Mouse (Mus musculus): ENCODE measurements around the gene Abca5.
"Not testable (repeated sequence)": the region's sequence is repeated elsewhere in the genome, so short reads cannot be mapped to it uniquely, and the experiment has no call there.

The Abca5 gene

DNA sequence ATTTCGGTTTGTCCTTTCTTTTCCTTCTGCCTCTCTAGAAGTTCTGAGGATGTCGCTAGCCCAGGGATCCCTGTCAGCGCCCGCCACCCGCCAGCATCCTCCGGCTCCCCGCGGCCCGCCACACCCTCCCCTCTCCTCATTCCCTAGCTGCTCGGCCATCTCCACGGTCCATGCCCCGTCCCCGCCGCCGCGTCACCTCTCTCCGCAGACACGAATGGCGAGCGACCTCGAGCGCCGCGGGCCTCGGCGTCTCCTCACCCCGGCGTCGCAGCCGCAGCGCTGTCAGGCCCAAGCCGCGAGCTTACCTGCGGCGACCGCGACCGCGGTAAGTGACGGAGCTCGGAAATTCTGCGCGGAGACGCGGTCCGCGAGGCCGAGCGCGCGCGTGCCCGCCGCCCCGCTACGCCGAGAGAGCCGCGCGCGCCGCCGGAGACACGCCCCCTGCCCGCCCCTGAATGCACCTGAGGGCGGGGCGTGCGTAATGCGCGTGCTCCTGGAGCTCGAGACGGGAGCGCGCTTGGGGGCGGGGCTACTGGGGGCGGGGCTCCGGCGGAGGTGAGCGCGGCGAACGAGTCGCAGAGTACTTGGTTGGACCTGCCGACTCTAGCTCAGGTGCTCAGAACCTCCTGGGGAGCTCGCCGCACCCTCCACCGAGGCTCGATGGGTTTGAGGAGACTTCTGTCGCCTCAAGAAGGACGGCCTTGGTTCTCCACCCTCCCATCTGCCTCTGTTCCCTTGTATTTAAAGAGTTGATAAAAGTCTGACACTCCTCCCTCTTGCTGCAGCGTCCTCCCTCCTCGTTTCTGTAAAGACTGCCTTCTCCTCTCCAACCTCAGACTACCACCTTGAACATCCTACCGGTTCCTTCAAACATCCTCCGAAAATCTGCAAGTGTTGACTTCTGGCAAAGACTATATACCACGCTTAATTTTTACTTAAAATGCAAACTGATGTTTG lies at the start of gene Abca5:
Abca5 (minus strand) TSS at position 428 of the 957 bp plus-strand sequence.
- peak; percentile 92 for DNase-seq (ENCODE audit: low spot score)

DNA sequence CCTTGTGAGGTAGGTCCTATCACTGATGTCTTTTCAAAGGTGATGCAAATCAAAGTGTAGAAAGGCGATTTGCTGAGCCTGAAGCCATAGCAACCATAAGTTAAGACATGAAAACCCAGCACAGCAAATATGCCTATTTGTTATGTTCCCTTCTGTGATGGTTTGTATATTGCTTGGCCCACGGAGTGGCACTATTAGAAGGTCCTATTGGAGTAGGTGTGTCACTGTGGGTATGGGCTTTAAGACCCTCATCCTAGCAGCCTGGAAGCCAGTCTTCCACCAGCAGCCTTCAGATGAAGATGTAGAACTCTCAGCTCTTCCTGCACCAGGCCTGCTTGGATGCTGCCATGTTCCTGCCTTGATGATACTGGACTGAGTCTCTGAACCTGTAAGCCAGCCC lies 48.0 kb upstream of the Abca5 start:
- no peak for DNase-seq (ENCODE audit: low spot score)

DNA sequence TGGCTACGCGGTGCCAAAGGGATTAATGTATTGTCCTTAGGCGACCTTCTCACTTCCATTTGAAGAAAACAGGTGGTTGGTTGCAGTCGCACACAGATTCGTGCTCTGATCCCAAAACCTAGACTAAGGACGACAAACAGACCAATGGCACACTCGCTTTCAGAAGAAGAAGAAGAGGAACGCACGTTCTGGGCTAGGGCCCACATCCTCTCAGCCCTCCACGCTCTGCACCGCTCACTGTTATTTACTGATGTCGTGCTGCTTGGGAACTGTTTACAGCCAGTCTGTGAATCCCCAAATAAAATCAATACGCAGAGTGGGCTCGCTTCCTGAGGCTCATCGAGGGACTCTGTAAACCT lies 42.8 kb upstream of the Abca5 start:
- DNase-seq (ENCODE audit: low spot score), result no peak

DNA sequence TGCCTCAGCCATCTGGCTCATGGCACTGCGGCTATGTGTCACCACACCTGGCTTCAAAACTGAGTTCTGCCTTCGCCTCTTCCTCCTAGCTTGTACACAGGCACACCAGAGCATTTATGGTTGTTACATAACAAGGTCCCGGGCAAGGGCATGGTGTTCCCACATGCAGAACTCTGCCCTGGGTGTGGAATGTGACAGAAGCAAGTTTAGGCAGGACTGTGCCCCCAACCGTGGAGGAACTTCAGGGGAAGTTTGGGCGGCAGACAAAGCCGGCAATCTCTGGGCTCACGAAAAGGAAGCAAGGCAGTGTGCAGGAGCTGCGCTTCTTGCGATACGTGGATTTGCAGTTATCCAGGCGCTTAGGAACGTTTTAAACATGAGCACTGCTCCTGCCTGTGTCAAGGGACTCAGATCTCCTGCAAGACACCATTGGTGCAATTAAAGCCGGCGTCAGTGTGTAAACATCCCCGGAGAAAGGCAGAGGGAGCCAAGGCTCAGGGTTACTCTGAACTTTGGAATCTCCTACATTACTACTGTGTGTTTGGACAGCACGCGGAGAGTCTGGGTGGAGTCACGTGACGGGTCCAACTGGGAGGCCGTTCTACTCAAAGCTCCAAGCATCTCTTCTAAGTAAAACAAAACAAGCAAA lies 42.3 kb upstream of the Abca5 start:
- DNase-seq (ENCODE audit: low spot score), result peak; percentile 76

DNA sequence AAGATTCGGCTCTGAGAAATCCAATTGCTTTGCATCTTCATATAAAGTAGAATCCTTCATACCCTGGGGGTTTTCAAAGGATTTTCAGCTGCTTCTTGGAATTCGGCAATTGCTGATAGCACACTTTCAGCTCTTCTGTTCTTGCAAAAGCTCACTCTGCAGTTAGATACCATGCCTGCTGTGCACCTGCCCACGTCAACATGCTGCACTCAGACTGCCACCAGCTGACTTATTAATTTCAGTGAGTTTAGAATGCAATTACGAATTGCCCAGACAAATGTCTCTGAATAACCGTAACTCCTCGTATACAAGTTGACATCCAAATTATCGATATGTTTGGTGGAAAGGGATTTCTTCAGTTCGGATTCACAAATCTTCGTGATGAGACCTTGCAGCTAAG lies 36.5 kb upstream of the Abca5 start:
- DNase-seq (ENCODE audit: low spot score), result no peak

DNA sequence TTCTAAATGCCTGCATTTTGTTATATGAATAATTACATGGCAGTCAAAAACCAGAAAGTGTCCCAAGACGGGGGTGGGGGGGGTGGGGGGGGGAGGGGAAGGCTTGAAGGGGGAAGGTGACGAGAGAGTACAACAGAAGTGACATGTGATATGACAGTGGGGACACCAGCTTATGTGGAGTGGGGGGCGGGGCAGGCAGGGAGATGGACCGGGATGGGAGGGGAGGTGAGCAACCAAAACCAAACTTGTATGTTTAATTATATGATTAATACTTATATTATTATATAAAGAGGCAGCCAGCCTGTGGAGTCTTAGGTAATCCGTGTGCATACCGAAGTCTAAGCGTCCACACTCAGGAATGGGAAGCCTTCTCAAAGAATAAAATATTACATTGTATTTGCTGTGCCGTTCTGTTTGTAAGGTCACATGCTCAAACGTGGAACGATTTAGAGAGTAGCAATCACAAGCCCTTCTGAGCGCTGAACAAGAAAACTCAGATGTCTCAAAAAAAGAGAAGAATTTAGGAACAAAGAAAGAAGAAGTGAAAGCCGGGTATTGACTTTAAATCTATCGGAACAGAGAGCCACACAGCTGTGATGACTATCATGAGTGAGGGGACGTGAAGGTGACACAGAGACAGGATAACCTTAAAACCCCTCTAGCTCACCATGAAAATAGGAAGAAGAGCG lies 34.9 kb upstream of the Abca5 start:
- no peak for DNase-seq (ENCODE audit: low spot score)

DNA sequence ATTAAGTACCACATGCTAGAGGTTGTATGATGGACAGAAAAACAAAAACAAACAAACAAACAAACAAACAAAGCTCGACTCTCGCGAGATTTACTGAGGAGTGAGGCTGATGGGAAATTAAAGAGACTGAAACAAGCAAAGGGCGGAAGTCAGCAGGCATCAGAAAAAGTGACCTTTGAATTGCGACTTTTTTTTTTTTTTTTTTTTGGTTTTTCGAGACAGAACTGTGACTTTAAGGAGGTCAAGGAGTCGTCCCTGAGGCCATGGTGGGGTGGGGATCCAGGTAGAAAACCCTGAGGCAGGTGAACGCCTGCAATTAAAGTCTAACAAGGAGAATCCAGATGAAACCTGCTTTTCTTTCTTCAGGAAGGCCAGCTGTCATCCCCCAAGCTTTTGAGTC lies 34.3 kb upstream of the Abca5 start:
- no peak for DNase-seq (ENCODE audit: low spot score)

DNA sequence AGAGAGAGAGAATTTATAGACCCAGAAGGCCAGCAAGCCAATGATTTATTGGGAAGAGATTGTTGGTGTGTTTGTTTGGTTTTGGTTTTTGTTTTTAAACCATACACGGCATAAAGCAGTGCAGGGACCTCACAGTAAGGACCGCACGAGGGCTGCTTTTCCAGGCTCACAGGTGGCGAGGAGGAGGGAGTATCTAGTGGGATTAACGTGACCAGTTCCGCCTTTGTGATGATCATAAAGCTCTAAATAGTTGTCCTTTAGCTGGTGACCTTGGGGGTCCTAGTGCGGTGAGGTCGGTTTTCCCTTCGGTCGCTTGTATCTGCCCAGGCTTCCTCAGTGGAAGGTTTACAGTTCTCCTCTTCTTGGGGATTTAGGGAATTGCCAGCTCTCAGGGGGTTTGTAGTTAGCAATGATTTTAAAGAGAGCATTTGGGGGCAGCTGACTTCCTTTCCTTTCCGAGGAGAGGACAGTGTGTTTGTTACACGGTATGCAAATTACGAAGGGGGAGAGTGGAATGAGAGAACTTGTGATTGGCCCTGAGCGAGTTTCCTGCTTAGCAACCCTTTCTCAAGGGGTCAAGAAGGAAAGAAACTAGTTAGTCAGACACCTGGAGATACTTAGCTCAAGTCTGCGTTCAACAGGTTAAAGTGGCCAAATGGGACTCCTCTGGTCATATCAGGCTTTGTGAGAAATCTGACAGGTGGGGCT lies 31.9 kb upstream of the Abca5 start:
- no peak for DNase-seq (ENCODE audit: low spot score)

DNA sequence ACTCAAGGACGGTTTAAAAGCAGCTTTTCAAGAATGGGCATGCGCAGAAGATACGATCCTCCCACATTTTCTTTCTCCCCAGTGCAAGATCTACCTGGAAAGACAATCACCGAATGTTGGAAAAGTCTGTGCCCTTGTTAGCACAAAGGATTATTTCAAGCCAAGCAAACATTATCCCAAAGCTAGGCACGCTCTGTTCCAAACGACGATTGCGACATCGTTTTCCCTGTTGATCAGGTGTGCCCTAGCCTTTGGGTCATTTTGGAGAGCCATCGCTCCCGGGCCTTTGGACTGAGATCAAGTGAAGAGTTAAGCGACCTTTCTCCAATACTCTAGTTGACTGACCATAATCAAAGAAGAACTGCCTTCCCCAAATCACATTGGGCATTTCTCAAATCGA lies 30.1 kb upstream of the Abca5 start:
- no peak for DNase-seq (ENCODE audit: low spot score)

DNA sequence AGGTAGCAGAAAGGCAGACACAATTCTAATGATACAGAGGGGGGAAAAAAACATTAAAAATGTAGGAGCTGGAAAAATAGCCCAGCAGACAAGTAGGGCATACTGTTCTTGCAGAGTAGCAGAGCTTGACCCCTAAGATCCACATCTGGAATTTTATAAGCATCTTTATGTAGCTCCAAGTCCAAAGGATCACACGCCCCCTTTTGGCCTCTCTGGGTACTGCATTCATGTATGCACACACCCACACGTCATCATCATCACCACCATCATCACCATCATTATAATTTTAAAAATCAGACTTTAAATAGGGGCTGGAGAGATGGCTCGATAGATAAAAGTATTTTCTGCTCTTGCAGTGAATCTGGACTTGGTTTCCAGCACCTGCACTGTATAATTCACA lies 29.4 kb upstream of the Abca5 start:
- no peak for DNase-seq (ENCODE audit: low spot score)

DNA sequence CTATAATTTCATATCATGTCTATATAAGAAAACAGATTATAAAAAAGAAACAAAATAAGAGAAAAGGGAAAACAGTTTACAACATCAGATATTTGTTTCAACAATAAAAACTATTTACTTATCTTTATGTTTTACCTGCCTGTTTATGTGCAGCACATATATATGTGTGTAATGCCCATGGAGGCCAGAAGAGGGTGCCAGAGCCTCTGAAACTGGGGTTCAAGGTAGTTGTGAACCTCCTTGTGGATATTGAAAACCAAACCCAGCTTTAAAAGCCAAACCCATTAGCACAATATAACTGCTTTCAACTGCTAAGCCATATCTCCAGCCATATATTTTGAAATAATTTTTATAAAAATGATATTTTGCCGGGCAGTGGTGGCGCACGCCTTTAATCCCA lies 27.5 kb upstream of the Abca5 start:
- DNase-seq (ENCODE audit: low spot score), result peak; percentile 64

DNA sequence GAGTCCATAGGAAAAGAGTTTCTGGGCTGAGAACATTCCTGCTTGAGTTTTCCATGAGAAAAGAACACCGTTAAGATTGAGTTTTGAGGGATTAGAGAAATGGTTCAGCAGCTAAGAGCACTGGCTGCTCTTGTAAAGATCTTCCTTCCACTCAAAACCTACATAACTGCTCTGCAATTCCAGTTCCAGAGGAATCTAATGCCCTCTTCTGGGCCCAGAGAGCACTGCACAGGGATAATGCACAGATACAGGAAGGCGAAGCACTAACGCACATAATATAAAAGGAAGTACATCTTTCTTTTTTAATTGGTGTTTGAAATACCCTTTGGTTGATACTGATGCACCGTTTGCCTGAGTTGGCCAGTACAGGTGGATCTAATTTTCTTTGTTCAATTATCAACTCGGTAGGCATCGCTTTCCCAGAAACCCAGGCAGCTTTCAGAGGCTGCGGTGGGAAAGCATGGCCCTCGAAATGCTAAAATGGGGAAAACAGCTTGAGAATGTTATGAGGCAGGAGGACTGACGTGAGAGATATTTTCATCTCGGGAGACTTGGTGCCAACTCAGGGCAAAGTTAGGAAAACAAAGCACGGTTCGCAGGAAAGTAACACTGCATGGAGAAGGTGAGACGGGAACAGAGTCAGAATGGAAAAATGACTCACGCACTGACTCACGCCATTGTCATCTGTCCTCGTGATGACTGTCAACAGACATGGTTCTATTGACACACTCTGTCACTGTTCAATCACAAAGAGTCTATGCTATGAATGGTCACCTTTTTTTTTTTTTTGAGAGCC lies 20.4 kb upstream of the Abca5 start:
- peak; percentile 57 for DNase-seq (ENCODE audit: low spot score)

DNA sequence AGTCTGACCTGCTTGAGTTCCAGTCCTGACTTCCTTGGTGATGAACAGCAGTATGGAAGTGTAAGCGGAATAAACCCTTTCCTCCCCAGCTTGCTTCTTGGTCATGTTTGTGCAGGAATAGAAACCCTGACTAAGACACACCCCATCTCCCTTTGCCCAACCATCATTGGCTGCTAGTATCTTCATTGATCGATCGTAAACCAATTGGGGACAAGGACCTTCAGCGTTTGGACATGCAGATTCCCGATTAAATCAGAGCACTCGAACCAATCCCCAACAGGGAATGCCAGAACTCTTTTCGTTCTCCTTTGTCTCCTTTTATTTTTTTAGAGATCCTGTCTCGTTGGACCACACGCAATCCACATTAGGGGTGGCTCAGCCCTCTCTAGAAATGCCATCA lies 17.6 kb upstream of the Abca5 start:
- not testable (repeated sequence) for DNase-seq (ENCODE audit: low spot score)

DNA sequence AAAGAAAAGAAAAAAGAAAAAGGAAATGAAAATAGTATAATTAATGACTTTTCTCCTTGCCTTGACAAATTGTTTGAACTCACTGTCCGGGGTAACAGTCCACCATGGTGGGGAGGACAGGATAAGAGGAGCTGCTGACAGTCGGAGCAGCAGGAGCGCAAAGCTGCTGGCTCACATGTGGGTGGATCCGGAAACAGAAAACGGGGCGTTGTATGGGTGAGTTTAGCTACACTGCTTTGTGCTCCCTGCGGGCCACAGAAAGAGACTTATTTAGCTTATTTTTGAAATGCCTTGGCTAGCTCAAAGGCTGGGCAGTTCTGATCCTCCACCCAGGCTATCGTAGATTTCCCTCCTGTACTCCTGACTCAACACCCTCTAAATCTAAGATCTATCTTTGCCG lies 16.7 kb upstream of the Abca5 start:
- no peak for DNase-seq (ENCODE audit: low spot score)

DNA sequence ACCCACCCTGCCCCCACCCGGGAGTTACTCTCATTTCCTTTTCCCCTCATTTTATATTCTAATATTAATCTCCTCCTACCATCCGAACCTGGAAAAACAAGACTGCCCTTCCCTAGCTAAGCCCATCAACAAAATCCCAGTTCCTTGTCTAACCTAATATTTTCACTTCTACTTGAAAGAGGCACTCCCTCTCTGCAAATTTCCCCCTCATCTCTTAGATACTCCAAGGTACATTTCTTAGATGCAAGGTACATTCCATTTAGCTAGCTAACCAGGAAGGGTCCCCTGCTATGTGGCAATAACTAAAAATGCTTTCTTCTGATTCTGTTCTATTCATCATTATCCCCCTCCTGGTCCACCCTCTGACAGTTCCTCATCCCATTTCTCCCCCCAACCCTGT lies 10.7 kb upstream of the Abca5 start:
- DNase-seq (ENCODE audit: low spot score), result no peak

DNA sequence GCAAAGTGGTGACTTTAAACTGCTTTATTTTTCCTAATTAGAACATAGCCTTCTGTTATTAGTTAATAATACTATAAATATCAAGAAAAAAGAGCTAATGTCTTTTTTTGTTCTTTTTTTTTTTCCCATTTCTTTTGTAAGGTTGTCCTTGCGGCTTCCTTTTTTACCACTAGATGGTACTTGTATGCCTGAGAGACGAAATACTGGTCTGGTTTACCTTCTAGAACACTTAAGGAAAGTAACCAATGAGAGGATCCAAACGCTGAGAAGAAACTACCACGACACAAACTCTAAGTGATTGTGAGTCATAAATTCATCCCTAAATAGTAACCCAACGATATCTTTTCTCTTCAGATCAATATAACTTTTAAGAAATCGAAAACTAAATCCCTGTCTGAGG lies 10.3 kb upstream of the Abca5 start:
- no peak for DNase-seq (ENCODE audit: low spot score)

DNA sequence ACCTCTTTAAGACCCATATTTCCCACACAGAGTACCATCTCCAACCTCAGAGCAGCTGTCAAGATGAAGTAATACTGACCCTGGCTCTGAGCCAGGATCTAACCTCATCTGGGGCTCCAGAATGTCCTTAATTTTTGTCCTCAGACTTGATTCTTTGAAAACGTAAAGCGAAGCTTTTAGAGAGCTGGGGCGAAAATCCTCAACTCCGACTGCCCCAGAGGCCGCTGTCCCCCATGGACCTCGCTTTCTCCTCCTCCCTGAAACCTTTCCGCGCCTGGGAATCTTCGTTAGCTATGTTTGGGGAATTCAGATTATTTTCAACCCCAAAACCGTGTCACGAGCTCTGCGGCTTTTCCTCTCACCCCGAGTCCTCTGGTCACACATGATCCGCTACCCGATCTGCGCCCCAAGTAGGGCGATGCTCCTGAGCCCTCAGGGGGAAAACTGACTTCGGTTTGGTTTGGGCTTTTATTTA lies 665 bp downstream of the Abca5 start:
- DNase-seq (ENCODE audit: low spot score), result peak; percentile 16

DNA sequence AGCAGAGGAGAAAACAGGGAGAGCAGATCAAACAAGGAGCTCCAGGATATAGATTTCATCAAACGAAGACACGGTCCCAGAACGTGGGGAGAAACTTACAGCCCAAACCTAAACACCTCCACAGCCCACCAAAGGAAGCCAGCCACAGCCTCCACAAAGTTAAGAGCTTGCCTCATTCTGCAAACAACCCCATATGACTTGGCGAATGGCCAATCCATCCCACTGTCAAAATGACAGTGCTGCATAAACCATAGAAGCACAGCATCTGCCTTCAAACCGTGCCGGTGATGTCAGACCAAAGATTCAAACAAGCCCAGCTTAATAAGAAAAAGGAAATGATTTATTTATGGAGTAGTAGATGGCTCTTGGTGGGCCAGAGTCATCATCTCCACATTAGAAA lies 7.4 kb downstream of the Abca5 start:
- no peak for DNase-seq (ENCODE audit: low spot score)

DNA sequence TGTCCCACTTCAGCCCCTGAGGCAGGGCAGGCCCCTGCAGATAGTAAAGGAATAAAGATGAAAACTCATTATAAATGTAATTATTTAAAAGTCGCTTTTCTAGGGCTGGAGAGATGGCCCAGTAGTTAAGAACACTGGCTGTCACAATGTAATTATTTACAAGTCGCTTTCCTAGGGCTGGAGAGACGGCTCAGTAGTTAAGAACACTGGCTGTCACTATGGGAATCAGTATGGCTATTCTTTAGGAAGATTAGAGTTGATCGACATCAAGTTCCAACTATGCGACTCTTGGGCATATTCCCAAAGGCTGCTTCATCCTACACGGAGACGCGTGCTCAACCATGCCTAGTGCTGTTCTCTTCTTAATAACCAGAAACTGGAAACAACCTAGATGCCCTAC lies 15.2 kb downstream of the Abca5 start:
- no peak for DNase-seq (ENCODE audit: low spot score)

DNA sequence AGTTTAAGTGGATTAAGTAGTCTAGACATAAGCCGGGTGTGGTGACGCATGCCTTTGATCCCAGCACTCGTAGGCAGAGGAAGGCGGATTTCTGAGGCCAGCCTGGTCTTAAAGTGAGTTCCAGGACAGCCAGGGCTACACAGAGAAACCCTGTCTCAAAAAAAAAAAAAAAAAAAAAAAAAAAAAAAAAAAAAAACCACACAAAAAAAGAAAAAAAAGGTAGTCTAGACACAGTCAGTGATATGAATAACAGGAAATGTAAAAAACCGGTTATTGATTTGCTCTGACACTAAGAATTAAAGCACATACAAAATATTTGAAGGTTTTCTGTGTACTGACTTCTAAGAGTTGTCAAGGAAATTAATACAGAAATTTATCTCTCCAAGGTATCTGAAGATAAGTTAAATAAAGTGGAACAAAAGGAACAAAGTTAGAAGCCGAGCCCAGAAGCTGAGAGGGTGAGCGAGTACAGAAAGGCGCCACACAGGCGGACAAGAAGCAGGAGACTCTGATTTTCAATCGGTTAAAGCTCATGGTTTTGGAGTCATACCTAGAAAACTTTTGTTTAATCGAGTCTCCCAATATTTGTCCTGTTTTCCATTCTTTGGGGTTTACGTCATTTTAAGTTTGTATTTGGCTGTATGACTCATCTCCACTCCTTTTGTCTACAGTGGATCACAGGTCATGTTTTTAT lies 30.9 kb downstream of the Abca5 start:
- no peak for DNase-seq (ENCODE audit: low spot score)

DNA sequence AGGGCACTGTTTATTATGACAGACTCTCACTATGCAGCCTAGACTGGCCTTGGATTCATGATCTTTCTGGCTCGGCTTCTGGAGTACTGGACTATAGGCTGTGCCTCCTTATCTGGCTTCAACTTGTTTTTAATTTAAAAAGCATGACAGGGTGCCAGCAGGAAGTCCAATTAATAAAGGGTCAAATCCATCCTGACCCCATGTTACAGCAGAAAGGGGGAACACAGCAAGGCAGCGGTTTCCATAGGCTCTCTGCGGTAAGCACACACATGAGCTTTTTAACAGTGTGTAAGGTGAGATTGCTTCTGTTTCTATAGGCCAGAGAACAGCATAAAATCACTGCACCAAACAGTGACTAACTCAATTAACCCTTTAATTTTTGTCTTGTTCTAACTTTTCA lies 34.1 kb downstream of the Abca5 start:
- DNase-seq (ENCODE audit: low spot score), result no peak

Data from urinary bladder, postnatal 14 days (tissue).